Mouse (Mus musculus): ENCODE measurements around the gene Hoxc12.
A peak's percentile ranks its signal among the peaks of the same experiment; 100 is the strongest.

Gene Hoxc12

GRCm38 (mm10) chr15:102981379-102982288 is 45.1 kb downstream of the Hoxc12 start:
- DNase-seq (ENCODE audit: low spot score), result no peak

GRCm38 (mm10) chr15:102983716-102984115 is 47.2 kb downstream of the Hoxc12 start:
- no peak for DNase-seq (ENCODE audit: low spot score)

GRCm38 (mm10) chr15:102984521-102984920 is 48.0 kb downstream of the Hoxc12 start:
- DNase-seq (ENCODE audit: low spot score), result no peak

GRCm38 (mm10) chr15:102984925-102985324 is 48.4 kb downstream of the Hoxc12 start:
- DNase-seq (ENCODE audit: low spot score), result no peak

- DNase-seq (ENCODE audit: low spot score), result peak; percentile 66
Observed at GRCm38 (mm10) chr15:102987124-102987833, 50.7 kb downstream of the Hoxc12 start.

- DNase-seq (ENCODE audit: low spot score), result no peak
Observed at GRCm38 (mm10) chr15:102988078-102988477, 51.5 kb downstream of the Hoxc12 start.

Data from c-Kit-positive CD71-positive TER-119-positive erythroid progenitor cells, embryonic 14.5 days (primary cell).